Mouse (Mus musculus) left cerebral cortex, adult 2 months (tissue): ENCODE data around the gene Vmn2r44. TPM values are rescaled to one million over a fixed set of nuclear protein-coding genes. Genes with fewer than 3 reads are reported as not detected.
A peak's percentile ranks its signal among the peaks of the same experiment; 100 is the strongest.
"Not testable (repeated sequence)": the region's sequence is repeated elsewhere in the genome, so short reads cannot be mapped to it uniquely, and the experiment has no call there.

Experiments used
- DNase-seq, 2 experiments: peaks; one replicate each; pipeline ENCODE4 v3.0.0; 2021 to 2022; ENCODE audit warnings: low spot score in 2 of 2, mixed read lengths in 1 of 2; ENCODE audit errors: extremely low spot score in 1 of 2
- H3K27ac ChIP-seq: fragments of 200-600 bp; 2 replicates; pipeline ENCODE4 v1.8.1; 2022
- H3K4me3 ChIP-seq: fragments of 200-600 bp; 2 replicates; pipeline ENCODE4 v1.8.1; 2022
- intact Hi-C: fragments of 180-260 bp; cut with DNase I; formaldehyde crosslinking; loops from one replicate; pipeline ENCODE4 v1.15.1; 2025
- long read RNA-seq, 2 experiments: library from polyadenylated mRNA; stranded (forward); transcript quantifications; one replicate each; pipeline ENCODE4 v2.0.0; 2021; ENCODE audit warnings: borderline mapping rate in 2 of 2
- total RNA-seq, 2 experiments: library from RNA; stranded (reverse); gene quantifications; 2 replicates each; pipeline ENCODE4 v1.2.3; 2021

Gene Vmn2r44
- total RNA-seq = not detected
- long read RNA-seq, experiment 1 = 0 reads
- long read RNA-seq, experiment 2 = 0 reads

- H3K4me3 ChIP-seq, DNase-seq, intact Hi-C loops: not testable (repeated sequence)
Observed at GRCm38 (mm10) chr7:8383233-8383632, at the start of gene Vmn2r44. Gene Vmn2r44, minus strand, starts transcription at chr7:8383333.

GRCm38 (mm10) chr7:8357879-8358278 is 25.3 kb downstream of the Vmn2r44 start:
- intact Hi-C loops, H3K4me3 ChIP-seq, H3K27ac ChIP-seq: not testable (repeated sequence)
- DNase-seq = peak in 1 of 2 experiments; percentile 8

More at GRCm38 (mm10) chr7:8383233-8383632, at the start of gene Vmn2r44:
- H3K27ac ChIP-seq = not testable (repeated sequence)

Other genes starting within 250 kb of the Vmn2r44 start
- not detected for gene Vmn2r41, start 221.7 kb downstream of the Vmn2r44 start, total RNA-seq
- gene Vmn2r42, start 183.0 kb downstream of the Vmn2r44 start, total RNA-seq = not detected
- gene Vmn2r43, start 122.7 kb downstream of the Vmn2r44 start, total RNA-seq = not detected
- gene Vmn2r45, start 105.7 kb upstream of the Vmn2r44 start, total RNA-seq = not detected